ENCODE assay signal across 10 mouse cellular contexts in the genomic region with DNA sequence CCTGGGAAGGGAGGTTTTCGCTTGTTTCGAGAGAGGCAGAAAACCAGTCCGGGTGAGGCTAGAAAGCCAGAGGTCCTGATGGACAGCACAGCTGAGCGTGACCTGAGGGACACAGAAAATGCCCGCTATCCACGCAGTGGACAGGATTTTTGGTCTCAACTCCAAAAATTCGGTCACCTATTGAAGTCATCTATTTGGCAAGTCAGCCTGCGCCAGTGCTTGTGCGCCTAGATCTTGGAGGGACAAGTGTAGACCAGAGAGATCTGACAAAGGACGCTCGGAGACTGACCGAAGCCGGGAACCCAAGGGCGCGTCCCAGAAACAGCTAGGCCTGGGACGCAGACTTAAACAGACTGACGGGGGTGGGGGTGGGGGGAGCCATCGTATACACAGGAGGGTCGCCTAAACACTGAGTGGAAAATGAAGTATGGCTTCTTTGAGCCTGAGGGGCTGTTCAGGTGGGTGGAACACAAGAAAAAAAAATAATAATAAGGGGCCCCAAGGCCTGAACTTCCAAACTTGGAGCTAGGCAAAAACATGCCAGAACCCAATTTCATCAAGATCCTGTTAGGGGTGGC. TPM values are rescaled to one million over a fixed set of nuclear protein-coding genes. Genes with fewer than 3 reads are reported as not detected.
DNase-seq lines count a peak whose midpoint lies in the region; ATAC-seq and TF ChIP-seq lines count a peak whose summit lies in the region.
"Had no signal": no experiment of that assay in that cellular context is flagged by ENCODE, and none has a peak within 500 bp of the region (broad histone marks: within the 10 kb centered on the region; RNA-seq: fewer than 3 reads in every experiment).

No protein-coding gene starts in this region.

- 0 out of 2 replicates have a peak overlapping the region, but pooled peaks have one; percentile 31 for H3K27ac ChIP-seq in kidney, embryonic 16.5 days (ENCODE audit: low read length)
- H3K27ac ChIP-seq in embryonic facial prominence, embryonic 12.5 days: peak overlapping the region; percentile 71
- no peak overlapping the region for H3K27ac ChIP-seq in hindbrain, embryonic 15.5 days (replicated peaks)
- H3K27ac ChIP-seq in midbrain, embryonic 16.5 days (ENCODE audit: low read length): no peak overlapping the region
- no peak overlapping the region for H3K27ac ChIP-seq in cerebellum, adult 2 months (ENCODE audit: insufficient read depth, low read length)
- H3K27ac ChIP-seq: liver, embryonic 14.5 days had no signal

- DNase-seq in kidney, postnatal 10 days: no peak
- DNase-seq in cerebellum, adult 2 months: no peak
- DNase-seq in left cerebral cortex, postnatal 25 days (ENCODE audit: low spot score in 2 of 2): no peak
- DNase-seq: kidney, adult 11 months had no signal

- peaks cover 20% of the 10 kb centered on the region for H3K27me3 ChIP-seq in kidney, embryonic 16.5 days (ENCODE audit: insufficient read depth, low read length)
- peaks cover 24% of the 10 kb centered on the region for H3K27me3 ChIP-seq in embryonic facial prominence, embryonic 12.5 days
- H3K27me3 ChIP-seq in hindbrain, embryonic 15.5 days: peaks cover 13% of the 10 kb centered on the region
- H3K27me3 ChIP-seq in midbrain, embryonic 16.5 days (ENCODE audit: control insufficient read depth, insufficient read depth, low read depth, low read length): peaks cover 18% of the 10 kb centered on the region
- H3K27me3 ChIP-seq in cerebellum, adult 2 months (ENCODE audit: control insufficient read depth, insufficient read depth, low read length): no peaks in the 10 kb centered on the region

- intact Hi-C loops in left cerebral cortex, postnatal 25 days (cut with DNase I): no loop called here

- H3K9ac ChIP-seq in kidney, embryonic 16.5 days (replicated peaks; ENCODE audit: low read length): peak overlapping the region; percentile 39; the same call in 1 of the 2 replicates
- 0 out of 2 replicates have a peak overlapping the region, but pooled peaks have one; percentile 37 for H3K9ac ChIP-seq in embryonic facial prominence, embryonic 12.5 days
- H3K9ac ChIP-seq in hindbrain, embryonic 15.5 days: no peak overlapping the region
- H3K9ac ChIP-seq in midbrain, embryonic 16.5 days (ENCODE audit: low read depth, low read length): peak overlapping the region; percentile 56; the same call in 1 of the 2 replicates
- H3K9ac ChIP-seq: liver, embryonic 14.5 days had no signal

- peak overlapping the region; percentile 22 for H3K4me3 ChIP-seq in kidney, embryonic 16.5 days (ENCODE audit: low read length)
- H3K4me3 ChIP-seq in embryonic facial prominence, embryonic 12.5 days: peak overlapping the region; percentile 23
- peak overlapping the region; percentile 21 for H3K4me3 ChIP-seq in hindbrain, embryonic 15.5 days
- H3K4me3 ChIP-seq in midbrain, embryonic 16.5 days (ENCODE audit: low read depth, low read length): peak overlapping the region; percentile 24; the same call in 1 of the 2 replicates
- no peak overlapping the region for H3K4me3 ChIP-seq in cerebellum, adult 2 months (replicated peaks; ENCODE audit: insufficient read depth, low read depth, low read length)

- no peaks in the 10 kb centered on the region for H3K9me3 ChIP-seq in kidney, embryonic 16.5 days (ENCODE audit: low read length)
- H3K9me3 ChIP-seq in embryonic facial prominence, embryonic 12.5 days: no peaks in the 10 kb centered on the region
- no peaks in the 10 kb centered on the region for H3K9me3 ChIP-seq in hindbrain, embryonic 15.5 days
- H3K9me3 ChIP-seq in midbrain, embryonic 16.5 days (replicated peaks; ENCODE audit: control insufficient read depth, low read length, poor library complexity, severe bottlenecking): no peaks in the 10 kb centered on the region

- H3K4me2 ChIP-seq in kidney, embryonic 16.5 days (replicated peaks; ENCODE audit: low read depth, low read length): peak overlapping the region; percentile 48
- peak overlapping the region; percentile 50 for H3K4me2 ChIP-seq in embryonic facial prominence, embryonic 12.5 days (replicated peaks)
- peak overlapping the region; percentile 51 for H3K4me2 ChIP-seq in hindbrain, embryonic 15.5 days
- peak overlapping the region; percentile 53 for H3K4me2 ChIP-seq in midbrain, embryonic 16.5 days (ENCODE audit: low read length)

- peaks cover 26% of the 10 kb centered on the region for H3K4me1 ChIP-seq in kidney, embryonic 16.5 days (ENCODE audit: insufficient read depth, low read length)
- peaks cover 32% of the 10 kb centered on the region for H3K4me1 ChIP-seq in embryonic facial prominence, embryonic 12.5 days
- H3K4me1 ChIP-seq in hindbrain, embryonic 15.5 days (replicated peaks): peaks cover 28% of the 10 kb centered on the region
- peaks cover 18% of the 10 kb centered on the region for H3K4me1 ChIP-seq in midbrain, embryonic 16.5 days (ENCODE audit: control insufficient read depth, insufficient read depth, low read length)
- H3K4me1 ChIP-seq in cerebellum, adult 2 months (ENCODE audit: control insufficient read depth, insufficient read depth, low read length): no peaks in the 10 kb centered on the region

- H3K36me3 ChIP-seq in kidney, embryonic 16.5 days (ENCODE audit: insufficient read depth, low read length): no peaks in the 10 kb centered on the region
- no peaks in the 10 kb centered on the region for H3K36me3 ChIP-seq in embryonic facial prominence, embryonic 12.5 days
- no peaks in the 10 kb centered on the region for H3K36me3 ChIP-seq in hindbrain, embryonic 15.5 days
- no peaks in the 10 kb centered on the region for H3K36me3 ChIP-seq in midbrain, embryonic 16.5 days (ENCODE audit: control insufficient read depth, insufficient read depth, low read length)

- no peak for ATAC-seq in kidney, embryonic 16.5 days (ENCODE audit: low FRiP score, low TSS enrichment)
- ATAC-seq in embryonic facial prominence, embryonic 12.5 days (ENCODE audit: insufficient number of reproducible peaks, insufficient read depth, low FRiP score, low TSS enrichment): no peak
- no peak for ATAC-seq in hindbrain, embryonic 15.5 days (ENCODE audit: low FRiP score, low read depth)
- 0 out of 2 replicates have a peak, but pooled peaks have one; percentile 29 for ATAC-seq in midbrain, embryonic 16.5 days
- no peak for ATAC-seq in frontal cortex, adult (ENCODE audit: low TSS enrichment)

- WGBS in kidney, embryonic 16.5 days: 34% methylated on average over 19 of the region's 19 CpGs
- 14% methylated on average over 19 of the region's 19 CpGs for WGBS in embryonic facial prominence, embryonic 12.5 days
- WGBS in hindbrain, embryonic 15.5 days: 20% methylated on average over 19 of the region's 19 CpGs
- WGBS in midbrain, embryonic 16.5 days: 18% methylated on average over 19 of the region's 19 CpGs
- 37% methylated on average over 19 of the region's 19 CpGs for WGBS in cerebellum, adult 2 months

- TF ChIP-seq POLR2A in cerebellum, adult 2 months (IDR thresholded peaks at IDR 0.05; ENCODE audit: borderline replicate concordance, insufficient read depth, low read length): no peak

- TF ChIP-seq CTCF in cerebellum, adult 2 months (IDR thresholded peaks at IDR 0.05; ENCODE audit: borderline replicate concordance, insufficient read depth, low read depth, low read length): no peak

RNA-seq across cellular contexts. Expression of gene Slc2a1, which starts 36.1 kb away (rescaled TPM):
- 98.6 and 98.8 TPM in 2 replicates for polyA plus RNA-seq in kidney, embryonic 16.5 days (2015; fragmentation: Nextera tagmentation; extraction: Ambion mirVana)
- polyA plus RNA-seq in embryonic facial prominence, embryonic 12.5 days (2016; fragmentation: Nextera tagmentation; extraction: Ambion mirVana): 109 and 111 TPM in 2 replicates
- 89.6 and 90.3 TPM in 2 replicates for polyA plus RNA-seq in hindbrain, embryonic 15.5 days (2015; fragmentation: Nextera tagmentation; extraction: Ambion mirVana)
- 90.7 and 91.6 TPM in 2 replicates for polyA plus RNA-seq in midbrain, embryonic 16.5 days (2015; fragmentation: Nextera tagmentation; extraction: Ambion mirVana)
- polyA plus RNA-seq in cerebellum, adult 2 months (2012; rRNA removed): 121 and 125 TPM in 2 replicates
- 100 to 1,000 TPM in 1 of 2 experiments, 10 to 100 TPM in 1; 95.0 to 111 TPM for total RNA-seq in left cerebral cortex, postnatal 25 days (2021)

Comparison
In these comparisons a context has a peak if more than half of its experiments do, and no peak if none do; other contexts are left out.
1. H3K27ac ChIP-seq: peak in kidney, embryonic 16.5 days (single experiment) and embryonic facial prominence, embryonic 12.5 days (single experiment); none in hindbrain, embryonic 15.5 days (single experiment), midbrain, embryonic 16.5 days (single experiment) and cerebellum, adult 2 months (single experiment).
2. Peak in every context shown above with its lines, with median percentiles within 50 percentile points of each other: H3K4me2 ChIP-seq.